Mouse (Mus musculus): Measurements from ENCODE around the gene Rasa4. TPM values are rescaled to one million over a fixed set of nuclear protein-coding genes. Genes with fewer than 3 reads are reported as not detected.
A peak's percentile ranks its signal among the peaks of the same experiment; 100 is the strongest.
"Not testable (repeated sequence)": the region's sequence is repeated elsewhere in the genome, so short reads cannot be mapped to it uniquely, and the experiment has no call there.

The Rasa4 gene
- polyA plus RNA-seq, 2 experiments: 14.1 to 29.4 TPM

- H3K36me3 ChIP-seq (ENCODE audit: control insufficient read depth, insufficient read depth, low read length): no peaks in the 10 kb centered on the region
- WGBS: 19% methylated on average over 8 of the region's 8 CpGs
- H3K9me3 ChIP-seq (ENCODE audit: control insufficient read depth, low read length): no peaks in the 10 kb centered on the region
- DNase-seq (ENCODE audit: low spot score) (no peak), ATAC-seq (ENCODE audit: low FRiP score, low read depth) (0 out of 2 replicates have a peak, but pooled peaks have one; percentile 37)
- H3K4me1 ChIP-seq (ENCODE audit: control insufficient read depth, insufficient read depth, low read length): peaks cover 2% of the 10 kb centered on the region; the same call in 1 of the 2 replicates
- H3K9ac ChIP-seq (ENCODE audit: low read depth, low read length, severe bottlenecking): no peak overlapping the region
- TF ChIP-seq POLR2A (IDR thresholded peaks at IDR 0.05; ENCODE audit: borderline replicate concordance, extremely low read depth, insufficient read depth, insufficient read length): no peak
- H3K4me3 ChIP-seq (replicated peaks; ENCODE audit: low read length): no peak overlapping the region
- H3K4me2 ChIP-seq (replicated peaks; ENCODE audit: low read depth, low read length, severe bottlenecking): no peak overlapping the region
- no peaks in the 10 kb centered on the region for H3K27me3 ChIP-seq (ENCODE audit: control insufficient read depth, insufficient read depth, low read length)
- no peak overlapping the region for H3K27ac ChIP-seq (replicated peaks; ENCODE audit: low read depth, low read length)
These were observed 26.6 kb upstream of the Rasa4 start for GRCm38 (mm10) chr5:136057085-136057484.

- DNase-seq (ENCODE audit: low spot score) (peak; percentile 52), ATAC-seq (ENCODE audit: low FRiP score, low read depth) (no peak)
- Histone ChIP-seq H3K27me3 (ENCODE audit: control insufficient read depth, insufficient read depth, low read length) (no peaks in the 10 kb centered on the region), H3K9me3 (ENCODE audit: control insufficient read depth, low read length) (no peaks in the 10 kb centered on the region), H3K4me1 (ENCODE audit: control insufficient read depth, insufficient read depth, low read length) (no peaks in the 10 kb centered on the region), H3K9ac (ENCODE audit: low read depth, low read length, severe bottlenecking) (no peak overlapping the region), H3K4me2 (replicated peaks; ENCODE audit: low read depth, low read length, severe bottlenecking) (no peak overlapping the region), H3K27ac (replicated peaks; ENCODE audit: low read depth, low read length) (no peak overlapping the region), H3K4me3 (replicated peaks; ENCODE audit: low read length) (no peak overlapping the region), H3K36me3 (ENCODE audit: control insufficient read depth, insufficient read depth, low read length) (no peaks in the 10 kb centered on the region)
- WGBS: 11% methylated on average over 12 of the region's 12 CpGs
- no peak for TF ChIP-seq POLR2A (IDR thresholded peaks at IDR 0.05; ENCODE audit: borderline replicate concordance, extremely low read depth, insufficient read depth, insufficient read length)
These were observed 22.1 kb upstream of the Rasa4 start for GRCm38 (mm10) chr5:136061567-136061966.

- Histone ChIP-seq H3K36me3 (ENCODE audit: control insufficient read depth, insufficient read depth, low read length) (no peaks in the 10 kb centered on the region), H3K27me3 (ENCODE audit: control insufficient read depth, insufficient read depth, low read length) (no peaks in the 10 kb centered on the region), H3K4me2 (replicated peaks; ENCODE audit: low read depth, low read length, severe bottlenecking) (no peak overlapping the region), H3K9ac (ENCODE audit: low read depth, low read length, severe bottlenecking) (no peak overlapping the region), H3K9me3 (ENCODE audit: control insufficient read depth, low read length) (no peaks in the 10 kb centered on the region), H3K4me3 (replicated peaks; ENCODE audit: low read length) (no peak overlapping the region), H3K4me1 (ENCODE audit: control insufficient read depth, insufficient read depth, low read length) (no peaks in the 10 kb centered on the region), H3K27ac (replicated peaks; ENCODE audit: low read depth, low read length) (no peak overlapping the region)
- 89% methylated on average over 10 of the region's 10 CpGs for WGBS
- no peak for ATAC-seq (ENCODE audit: low FRiP score, low read depth)
- no peak for TF ChIP-seq POLR2A (IDR thresholded peaks at IDR 0.05; ENCODE audit: borderline replicate concordance, extremely low read depth, insufficient read depth, insufficient read length)
- DNase-seq (ENCODE audit: low spot score): no peak
These were observed 19.8 kb upstream of the Rasa4 start for GRCm38 (mm10) chr5:136063920-136064319.

GRCm38 (mm10) chr5:136066404-136067148 lies 17.1 kb upstream of the Rasa4 start:
- H3K9ac ChIP-seq (ENCODE audit: low read depth, low read length, severe bottlenecking); H3K27me3 ChIP-seq (ENCODE audit: control insufficient read depth, insufficient read depth, low read length); H3K27ac ChIP-seq (replicated peaks; ENCODE audit: low read depth, low read length); H3K9me3 ChIP-seq (ENCODE audit: control insufficient read depth, low read length); DNase-seq (ENCODE audit: low spot score); H3K36me3 ChIP-seq (ENCODE audit: control insufficient read depth, insufficient read depth, low read length); H3K4me1 ChIP-seq (ENCODE audit: control insufficient read depth, insufficient read depth, low read length); ATAC-seq (ENCODE audit: low FRiP score, low read depth); H3K4me3 ChIP-seq (replicated peaks; ENCODE audit: low read length); H3K4me2 ChIP-seq (replicated peaks; ENCODE audit: low read depth, low read length, severe bottlenecking): not testable (repeated sequence)
- 67% methylated on average over 9 of the region's 11 CpGs for WGBS

GRCm38 (mm10) chr5:136069411-136069810 lies 14.3 kb upstream of the Rasa4 start:
- Histone ChIP-seq H3K27ac (replicated peaks; ENCODE audit: low read depth, low read length) (no peak overlapping the region), H3K4me2 (replicated peaks; ENCODE audit: low read depth, low read length, severe bottlenecking) (no peak overlapping the region), H3K9me3 (ENCODE audit: control insufficient read depth, low read length) (no peaks in the 10 kb centered on the region), H3K36me3 (ENCODE audit: control insufficient read depth, insufficient read depth, low read length) (no peaks in the 10 kb centered on the region), H3K4me1 (ENCODE audit: control insufficient read depth, insufficient read depth, low read length) (no peaks in the 10 kb centered on the region), H3K4me3 (replicated peaks; ENCODE audit: low read length) (no peak overlapping the region), H3K27me3 (ENCODE audit: control insufficient read depth, insufficient read depth, low read length) (no peaks in the 10 kb centered on the region), H3K9ac (ENCODE audit: low read depth, low read length, severe bottlenecking) (no peak overlapping the region)
- 88% methylated on average over 2 of the region's 2 CpGs for WGBS
- ATAC-seq (ENCODE audit: low FRiP score, low read depth) (no peak), DNase-seq (ENCODE audit: low spot score) (no peak)
- no peak for TF ChIP-seq POLR2A (IDR thresholded peaks at IDR 0.05; ENCODE audit: borderline replicate concordance, extremely low read depth, insufficient read depth, insufficient read length)

Data from limb, embryonic 14.5 days (tissue).